Mouse (Mus musculus) megakaryocyte, embryonic 14.5 days (primary cell): ENCODE results near the gene Polrmt.

Source experiments
- FLI1 ChIP-seq: IDR thresholded peaks from 2 replicates; pipeline ENCODE4 v1.6.1; 2012; ENCODE audit warnings: low read length, inconsistent platforms, mixed read lengths
- GATA1 ChIP-seq: IDR thresholded peaks from 3 replicates; pipeline ENCODE4 v1.6.1; 2012; ENCODE audit warnings: mixed read lengths, low read length, inconsistent platforms, borderline replicate concordance

DNA sequence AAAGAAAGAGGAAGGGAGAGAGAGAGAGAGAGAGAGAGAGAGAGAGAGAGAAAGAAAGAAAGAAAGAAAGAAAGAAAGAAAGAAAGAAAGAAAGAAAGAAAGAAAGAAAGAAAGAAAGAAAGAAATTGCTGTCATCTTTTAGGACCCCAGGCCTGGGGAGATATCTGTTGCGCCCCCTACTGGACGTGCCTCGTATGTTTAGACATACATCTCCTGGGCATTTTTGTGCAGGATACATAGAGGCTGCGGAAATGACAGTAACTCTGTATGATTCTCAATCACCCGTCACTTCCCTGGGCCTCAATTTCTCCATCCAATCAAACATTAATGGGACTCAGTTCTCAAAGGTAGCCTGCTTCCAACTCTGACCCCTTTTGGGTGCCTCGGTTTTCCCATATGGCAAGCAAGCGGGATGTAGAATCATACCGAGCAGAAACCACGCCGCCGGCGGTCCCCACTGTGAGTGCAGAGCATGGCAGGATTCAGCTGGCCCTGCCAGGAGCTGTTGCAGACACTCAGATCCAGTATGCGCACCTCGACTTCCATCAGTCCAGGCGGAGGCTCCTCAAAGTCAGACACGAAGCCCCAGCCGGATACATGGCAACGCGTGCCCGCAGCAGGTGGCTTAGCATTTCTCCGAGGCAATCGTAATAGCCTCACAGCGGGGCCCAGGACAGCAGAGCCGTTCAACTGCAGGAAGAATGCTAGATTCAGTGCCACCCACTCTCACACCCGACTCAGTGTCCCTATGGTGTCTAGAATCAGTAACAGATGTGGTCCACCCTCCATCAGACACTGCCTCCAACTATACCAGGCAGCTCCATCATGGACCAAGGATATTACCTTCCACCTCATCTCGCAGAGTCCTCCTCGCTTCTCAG lies 37.8 kb upstream of the Polrmt start:
- no peak for TF ChIP-seq GATA1
- no peak for TF ChIP-seq FLI1
